ENCODE assay signal across 21 mouse cellular contexts in genomic region chr4:103783561-103784247, GRCm38 (mm10).
A peak's percentile ranks its signal among the peaks of the same experiment; 100 is the strongest.
DNase-seq lines count a peak whose midpoint lies in the region; ATAC-seq lines count a peak whose summit lies in the region.
"Had no signal": no experiment of that assay in that cellular context is flagged by ENCODE, and none has a peak within 500 bp of the region (broad histone marks: within the 10 kb centered on the region; RNA-seq: fewer than 3 reads in every experiment).

No protein-coding gene starts in this region.

- H3K27me3 ChIP-seq in forebrain, embryonic 14.5 days (replicated peaks; ENCODE audit: control insufficient read depth, insufficient read depth, low read length), result no peaks in the 10 kb centered on the region
- H3K27me3 ChIP-seq in forebrain, embryonic 12.5 days, result no peaks in the 10 kb centered on the region
- H3K27me3 ChIP-seq in kidney, embryonic 16.5 days (ENCODE audit: insufficient read depth, low read length), result no peaks in the 10 kb centered on the region
- no peaks in the 10 kb centered on the region for H3K27me3 ChIP-seq in midbrain, embryonic 14.5 days (ENCODE audit: control insufficient read depth, insufficient read depth, low read length)
- no peaks in the 10 kb centered on the region for H3K27me3 ChIP-seq in midbrain, embryonic 16.5 days (ENCODE audit: control insufficient read depth, insufficient read depth, low read depth, low read length)
- H3K27me3 ChIP-seq in intestine, embryonic 16.5 days (replicated peaks; ENCODE audit: control insufficient read depth, insufficient read depth, low read length), result no peaks in the 10 kb centered on the region
- H3K27me3 ChIP-seq in liver, embryonic 12.5 days (replicated peaks), result no peaks in the 10 kb centered on the region
- H3K27me3 ChIP-seq: CH12.LX; embryonic facial prominence, embryonic 15.5 days; forebrain, embryonic 13.5 days; hindbrain, embryonic 12.5 days; neural tube, embryonic 13.5 days had no signal

- no peaks in the 10 kb centered on the region for H3K9me3 ChIP-seq in forebrain, embryonic 14.5 days (replicated peaks; ENCODE audit: control insufficient read depth, low read length)
- no peaks in the 10 kb centered on the region for H3K9me3 ChIP-seq in forebrain, embryonic 12.5 days
- no peaks in the 10 kb centered on the region for H3K9me3 ChIP-seq in kidney, embryonic 16.5 days (ENCODE audit: low read length)
- H3K9me3 ChIP-seq in midbrain, embryonic 14.5 days (ENCODE audit: control insufficient read depth, low read length), result no peaks in the 10 kb centered on the region
- no peaks in the 10 kb centered on the region for H3K9me3 ChIP-seq in midbrain, embryonic 16.5 days (replicated peaks; ENCODE audit: control insufficient read depth, low read length, poor library complexity, severe bottlenecking)
- no peaks in the 10 kb centered on the region for H3K9me3 ChIP-seq in intestine, embryonic 16.5 days (ENCODE audit: control insufficient read depth, low read length)
- H3K9me3 ChIP-seq in liver, embryonic 12.5 days (replicated peaks), result no peaks in the 10 kb centered on the region
- H3K9me3 ChIP-seq: embryonic facial prominence, embryonic 15.5 days; forebrain, embryonic 13.5 days; hindbrain, embryonic 12.5 days; neural tube, embryonic 13.5 days had no signal

- DNase-seq in forebrain, embryonic 14.5 days (ENCODE audit: low spot score), result peak; percentile 58
- DNase-seq in kidney, adult 8-10 months, result no peak
- DNase-seq in midbrain, embryonic 14.5 days, result peak; percentile 17
- DNase-seq: adrenal gland, postnatal 14 days; cerebellum, adult 2 months; kidney, adult 11 months; kidney, postnatal 36 days; layer of hippocampus, adult 9-11 months; liver; lung, adult 18-20 months; thymus, adult 18-20 months had no signal

- H3K27ac ChIP-seq in forebrain, embryonic 14.5 days (ENCODE audit: low read depth, low read length), result no peak overlapping the region
- H3K27ac ChIP-seq in forebrain, embryonic 12.5 days, result no peak overlapping the region
- no peak overlapping the region for H3K27ac ChIP-seq in kidney, embryonic 16.5 days (ENCODE audit: low read length)
- no peak overlapping the region for H3K27ac ChIP-seq in midbrain, embryonic 14.5 days (replicated peaks; ENCODE audit: low read depth, low read length)
- H3K27ac ChIP-seq in midbrain, embryonic 16.5 days (ENCODE audit: low read length), result no peak overlapping the region
- no peak overlapping the region for H3K27ac ChIP-seq in intestine, embryonic 16.5 days (ENCODE audit: low read length)
- H3K27ac ChIP-seq in liver, embryonic 12.5 days, result no peak overlapping the region
- H3K27ac ChIP-seq: embryonic facial prominence, embryonic 15.5 days; forebrain, embryonic 13.5 days; hindbrain, embryonic 12.5 days; neural tube, embryonic 13.5 days had no signal

- ATAC-seq in forebrain, embryonic 14.5 days, result no peak
- no peak for ATAC-seq in forebrain, embryonic 12.5 days (ENCODE audit: low FRiP score)
- ATAC-seq in kidney, embryonic 16.5 days (ENCODE audit: low FRiP score, low TSS enrichment), result 0 out of 2 replicates have a peak, but pooled peaks have one; percentile 35
- ATAC-seq in midbrain, embryonic 14.5 days (ENCODE audit: low FRiP score, low TSS enrichment), result no peak
- no peak for ATAC-seq in midbrain, embryonic 16.5 days
- ATAC-seq in intestine, embryonic 16.5 days, result peak; percentile 46; the same call in 1 of the 2 replicates
- no peak for ATAC-seq in liver, embryonic 12.5 days
- ATAC-seq: forebrain, embryonic 13.5 days had no signal

- no peaks in the 10 kb centered on the region for H3K4me1 ChIP-seq in forebrain, embryonic 14.5 days (ENCODE audit: control insufficient read depth, insufficient read depth, low read length)
- no peaks in the 10 kb centered on the region for H3K4me1 ChIP-seq in forebrain, embryonic 12.5 days
- no peaks in the 10 kb centered on the region for H3K4me1 ChIP-seq in kidney, embryonic 16.5 days (ENCODE audit: insufficient read depth, low read length)
- H3K4me1 ChIP-seq in midbrain, embryonic 14.5 days (ENCODE audit: control insufficient read depth, insufficient read depth, low read length), result no peaks in the 10 kb centered on the region
- H3K4me1 ChIP-seq in midbrain, embryonic 16.5 days (ENCODE audit: control insufficient read depth, insufficient read depth, low read length), result no peaks in the 10 kb centered on the region
- H3K4me1 ChIP-seq in intestine, embryonic 16.5 days (ENCODE audit: control insufficient read depth, insufficient read depth, low read length), result peaks cover 2% of the 10 kb centered on the region; the same call in 1 of the 2 replicates
- H3K4me1 ChIP-seq in liver, embryonic 12.5 days, result no peaks in the 10 kb centered on the region
- H3K4me1 ChIP-seq: embryonic facial prominence, embryonic 15.5 days; forebrain, embryonic 13.5 days; hindbrain, embryonic 12.5 days had no signal

- H3K9ac ChIP-seq in forebrain, embryonic 14.5 days (ENCODE audit: low read length), result no peak overlapping the region
- H3K9ac ChIP-seq in forebrain, embryonic 12.5 days, result no peak overlapping the region
- H3K9ac ChIP-seq in kidney, embryonic 16.5 days (replicated peaks; ENCODE audit: low read length), result no peak overlapping the region
- no peak overlapping the region for H3K9ac ChIP-seq in midbrain, embryonic 14.5 days (replicated peaks; ENCODE audit: low read length)
- no peak overlapping the region for H3K9ac ChIP-seq in midbrain, embryonic 16.5 days (ENCODE audit: low read depth, low read length)
- no peak overlapping the region for H3K9ac ChIP-seq in intestine, embryonic 16.5 days (ENCODE audit: low read depth, low read length)
- no peak overlapping the region for H3K9ac ChIP-seq in liver, embryonic 12.5 days
- H3K9ac ChIP-seq: embryonic facial prominence, embryonic 15.5 days; forebrain, embryonic 13.5 days; hindbrain, embryonic 12.5 days; neural tube, embryonic 13.5 days had no signal

- no peak overlapping the region for H3K4me3 ChIP-seq in forebrain, embryonic 14.5 days (ENCODE audit: low read depth, low read length)
- H3K4me3 ChIP-seq in forebrain, embryonic 12.5 days (replicated peaks), result no peak overlapping the region
- no peak overlapping the region for H3K4me3 ChIP-seq in kidney, embryonic 16.5 days (ENCODE audit: low read length)
- H3K4me3 ChIP-seq in midbrain, embryonic 14.5 days (replicated peaks; ENCODE audit: low read depth, low read length), result no peak overlapping the region
- H3K4me3 ChIP-seq in midbrain, embryonic 16.5 days (ENCODE audit: low read depth, low read length), result no peak overlapping the region
- H3K4me3 ChIP-seq in intestine, embryonic 16.5 days (ENCODE audit: low read length), result no peak overlapping the region
- H3K4me3 ChIP-seq in liver, embryonic 12.5 days, result no peak overlapping the region
- H3K4me3 ChIP-seq: embryonic facial prominence, embryonic 15.5 days; forebrain, embryonic 13.5 days; hindbrain, embryonic 12.5 days; neural tube, embryonic 13.5 days had no signal

- WGBS in forebrain, embryonic 14.5 days, result 84% methylated on average over 7 of the region's 7 CpGs
- WGBS in forebrain, embryonic 12.5 days, result 91% methylated on average over 7 of the region's 7 CpGs
- 78% methylated on average over 7 of the region's 7 CpGs for WGBS in kidney, embryonic 16.5 days
- WGBS in midbrain, embryonic 14.5 days, result 89% methylated on average over 7 of the region's 7 CpGs
- 90% methylated on average over 7 of the region's 7 CpGs for WGBS in midbrain, embryonic 16.5 days
- 73% methylated on average over 7 of the region's 7 CpGs for WGBS in intestine, embryonic 16.5 days
- 76% methylated on average over 7 of the region's 7 CpGs for WGBS in liver, embryonic 12.5 days (ENCODE audit: insufficient replicate concordance)

- H3K36me3 ChIP-seq in forebrain, embryonic 14.5 days (ENCODE audit: control insufficient read depth, insufficient read depth, low read length), result no peaks in the 10 kb centered on the region
- H3K36me3 ChIP-seq in forebrain, embryonic 12.5 days (replicated peaks), result no peaks in the 10 kb centered on the region
- H3K36me3 ChIP-seq in kidney, embryonic 16.5 days (ENCODE audit: insufficient read depth, low read length), result no peaks in the 10 kb centered on the region
- no peaks in the 10 kb centered on the region for H3K36me3 ChIP-seq in midbrain, embryonic 14.5 days (ENCODE audit: control insufficient read depth, insufficient read depth, low read length)
- H3K36me3 ChIP-seq in midbrain, embryonic 16.5 days (ENCODE audit: control insufficient read depth, insufficient read depth, low read length), result no peaks in the 10 kb centered on the region
- no peaks in the 10 kb centered on the region for H3K36me3 ChIP-seq in intestine, embryonic 16.5 days (ENCODE audit: control insufficient read depth, insufficient read depth, low read length)
- no peaks in the 10 kb centered on the region for H3K36me3 ChIP-seq in liver, embryonic 12.5 days
- H3K36me3 ChIP-seq: embryonic facial prominence, embryonic 15.5 days; hindbrain, embryonic 12.5 days; neural tube, embryonic 13.5 days had no signal

- H3K4me2 ChIP-seq in forebrain, embryonic 14.5 days (ENCODE audit: low read length), result no peak overlapping the region
- no peak overlapping the region for H3K4me2 ChIP-seq in forebrain, embryonic 12.5 days
- no peak overlapping the region for H3K4me2 ChIP-seq in kidney, embryonic 16.5 days (replicated peaks; ENCODE audit: low read depth, low read length)
- no peak overlapping the region for H3K4me2 ChIP-seq in midbrain, embryonic 14.5 days (ENCODE audit: low read length)
- H3K4me2 ChIP-seq in midbrain, embryonic 16.5 days (ENCODE audit: low read length), result no peak overlapping the region
- H3K4me2 ChIP-seq in intestine, embryonic 16.5 days (ENCODE audit: low read depth, low read length), result no peak overlapping the region
- H3K4me2 ChIP-seq in liver, embryonic 12.5 days, result no peak overlapping the region
- H3K4me2 ChIP-seq: embryonic facial prominence, embryonic 15.5 days; forebrain, embryonic 13.5 days; hindbrain, embryonic 12.5 days; neural tube, embryonic 13.5 days had no signal

Comparison
In these comparisons a context has a peak if more than half of its experiments do, and no peak if none do; other contexts are left out.
1. ATAC-seq: peak in kidney, embryonic 16.5 days (single experiment) and intestine, embryonic 16.5 days (single experiment); none in forebrain, embryonic 14.5 days (single experiment), forebrain, embryonic 12.5 days (single experiment), midbrain, embryonic 14.5 days (single experiment), midbrain, embryonic 16.5 days (single experiment) and liver, embryonic 12.5 days (single experiment).
2. DNase-seq: peak in forebrain, embryonic 14.5 days (single experiment) and midbrain, embryonic 14.5 days (single experiment); none in kidney, adult 8-10 months (0 of 2).